Mouse (Mus musculus): Measurements from ENCODE around the gene Spata33.
A peak's percentile ranks its signal among the peaks of the same experiment; 100 is the strongest.

- peak; percentile 53 for TF ChIP-seq CTCF (IDR thresholded peaks at IDR 0.05)
- no peak for TF ChIP-seq EP300 (IDR thresholded peaks at IDR 0.05)
These were observed 42.5 kb downstream of the Spata33 start for GRCm38 (mm10) chr8:123255170-123255569.
